Mouse (Mus musculus) cerebellum, postnatal 4 days (tissue): Measurements from ENCODE around the gene Naalad2.
"Not testable (repeated sequence)": the region's sequence is repeated elsewhere in the genome, so short reads cannot be mapped to it uniquely, and the experiment has no call there.

Experiments used
- DNase-seq, 2 experiments: peaks; one replicate each; pipeline ENCODE4 v3.0.0; 2022; ENCODE audit warnings: low spot score in 2 of 2, mixed read lengths in 1 of 2

Gene Naalad2

DNA sequence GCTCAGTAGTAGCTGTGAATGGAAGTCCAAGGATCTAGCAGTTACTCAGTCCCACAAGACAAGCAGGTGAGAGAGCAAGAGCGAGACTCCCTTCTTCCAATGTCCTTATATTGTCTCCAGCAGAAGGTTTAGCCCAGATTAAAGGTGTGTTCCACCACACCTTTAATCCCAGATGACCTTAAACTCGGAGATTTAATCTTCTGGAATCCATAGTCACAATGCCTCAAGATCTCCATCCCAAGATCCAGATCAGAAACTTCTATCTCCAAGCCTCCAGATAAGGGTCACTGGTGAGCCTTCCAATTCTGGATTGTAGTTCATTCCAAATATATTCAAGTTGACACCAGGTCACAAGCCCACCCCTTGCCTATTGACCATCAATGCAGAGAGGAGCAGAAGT is at the start of gene Naalad2:
Gene Naalad2, minus strand, starts transcription at position 101 of the 400 bp plus-strand sequence.
- DNase-seq: not testable (repeated sequence)

DNA sequence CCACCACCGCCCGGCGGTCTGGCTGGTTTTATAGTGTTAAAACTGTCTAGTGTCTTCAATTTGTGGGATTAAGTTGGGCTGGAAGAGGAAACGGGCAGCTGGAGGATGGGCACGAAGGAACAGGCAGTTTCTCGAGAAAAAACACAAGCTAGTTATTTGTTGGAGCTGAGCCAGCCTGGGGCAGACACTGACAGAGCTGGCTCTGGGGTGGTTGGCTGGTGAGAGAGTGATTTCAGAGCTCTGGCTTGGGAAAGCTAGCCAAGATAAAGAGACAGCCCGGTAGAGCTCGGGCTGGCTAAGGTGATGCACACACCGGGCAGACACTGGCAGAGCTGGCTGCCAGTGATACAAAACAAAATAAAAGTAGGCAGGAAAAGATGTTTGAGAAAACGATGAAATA is 28.9 kb upstream of the Naalad2 start:
- DNase-seq: peak in 1 of 2 experiments; percentile 32

DNA sequence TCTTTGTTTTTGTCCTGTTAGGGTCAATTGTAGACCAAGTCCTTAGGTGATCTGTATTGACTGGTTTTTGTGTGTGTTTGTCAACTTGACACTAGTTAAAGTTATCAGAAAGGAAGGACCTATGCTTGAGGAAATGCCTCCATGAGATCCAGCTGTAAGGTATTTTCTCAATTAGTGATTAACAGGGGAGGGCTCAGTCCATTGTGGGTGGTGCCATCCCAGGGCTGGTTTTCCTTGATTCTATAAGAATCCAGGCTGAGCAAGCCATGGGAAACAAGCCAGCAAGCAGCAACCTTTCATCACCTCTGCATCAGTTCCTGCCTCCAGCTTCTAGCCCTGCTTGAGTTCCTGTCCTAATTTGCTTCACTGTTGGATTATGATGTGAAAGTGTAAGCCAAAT is 27.6 kb upstream of the Naalad2 start, which contains the start of gene Mbd3l2:
Gene Mbd3l2, plus strand, starts transcription at position 301 of the 400 bp plus-strand sequence.
- no peak for DNase-seq

DNA sequence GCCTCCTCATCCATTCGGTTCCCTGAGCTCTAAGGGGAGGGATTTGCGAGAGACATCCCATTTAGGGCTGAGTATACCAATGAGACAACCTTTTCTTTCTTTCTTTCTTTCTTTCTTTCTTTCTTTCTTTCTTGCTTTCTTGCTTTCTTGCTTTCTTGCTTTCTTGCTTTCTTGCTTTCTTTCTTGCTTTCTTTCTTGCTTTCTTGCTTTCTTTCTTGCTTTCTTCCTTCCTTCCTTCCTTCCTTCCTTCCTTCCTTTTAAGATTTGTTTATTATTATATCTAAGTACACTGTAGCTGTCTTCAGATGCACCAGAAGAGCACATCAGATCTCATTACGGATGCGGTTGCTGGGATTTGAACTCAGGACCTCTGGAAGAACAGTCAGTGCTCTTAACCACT is 9.6 kb upstream of the Naalad2 start:
- DNase-seq: not testable (repeated sequence)

DNA sequence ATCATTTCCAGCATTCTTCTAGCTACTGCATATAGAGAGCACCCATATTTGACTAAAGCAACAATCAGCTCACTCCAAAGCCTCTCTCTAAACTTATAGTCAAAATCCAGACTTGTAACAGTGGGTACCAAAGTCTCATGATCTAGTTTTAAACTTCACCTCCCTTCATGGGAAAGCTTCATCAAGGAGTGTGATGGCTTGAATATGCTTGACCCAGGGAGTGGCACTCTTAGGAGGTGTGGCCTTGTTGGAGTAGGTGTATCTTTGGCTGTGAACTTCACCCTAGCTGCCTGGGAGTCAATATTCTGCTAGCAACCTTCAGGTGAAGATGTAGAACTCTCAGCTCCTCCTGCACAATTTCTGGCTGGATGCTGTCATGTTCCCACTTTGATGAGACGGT is 1.3 kb upstream of the Naalad2 start, which contains the start of gene Ubtfl1:
Gene Ubtfl1, plus strand, starts transcription at position 301 of the 400 bp plus-strand sequence.
- DNase-seq: no peak

DNA sequence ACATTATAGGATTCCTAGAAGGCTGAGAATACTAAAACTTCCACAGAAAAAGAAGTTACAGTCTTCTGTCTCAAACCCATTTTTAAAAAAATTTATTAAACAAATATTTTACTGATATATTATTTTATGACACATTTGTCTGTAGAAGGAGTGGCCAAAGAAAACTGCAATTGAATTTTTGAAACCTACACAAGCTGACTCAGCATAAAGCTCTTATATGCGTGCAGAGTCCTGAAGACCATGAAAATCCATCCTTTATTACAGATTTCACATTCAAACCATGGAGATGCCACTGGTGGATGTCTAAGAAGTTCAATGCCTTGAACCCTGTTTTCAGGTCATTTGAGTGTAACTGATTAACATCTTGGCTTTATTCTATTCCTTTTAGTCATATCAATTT is 3.2 kb downstream of the Naalad2 start:
- no peak for DNase-seq

DNA sequence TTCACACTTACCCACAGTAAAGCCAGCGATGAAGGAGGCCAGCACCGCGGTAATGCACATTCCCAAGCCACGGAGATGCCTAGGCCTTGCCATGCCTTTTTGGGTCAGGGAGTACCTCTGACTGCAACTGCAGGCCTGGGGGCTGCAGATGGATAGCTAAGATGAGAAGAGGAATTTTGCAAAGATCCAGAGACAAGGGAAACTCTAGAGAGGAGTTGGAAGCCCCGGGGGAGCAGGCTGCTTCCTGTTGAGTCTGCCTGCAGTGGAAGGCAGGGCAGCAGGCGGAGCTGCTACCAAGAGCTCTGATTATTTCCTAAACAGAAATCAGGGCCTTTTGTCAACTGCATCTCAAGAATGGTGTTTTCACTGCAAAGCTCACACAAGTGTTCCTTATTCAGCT is 17.0 kb downstream of the Naalad2 start:
- no peak for DNase-seq

DNA sequence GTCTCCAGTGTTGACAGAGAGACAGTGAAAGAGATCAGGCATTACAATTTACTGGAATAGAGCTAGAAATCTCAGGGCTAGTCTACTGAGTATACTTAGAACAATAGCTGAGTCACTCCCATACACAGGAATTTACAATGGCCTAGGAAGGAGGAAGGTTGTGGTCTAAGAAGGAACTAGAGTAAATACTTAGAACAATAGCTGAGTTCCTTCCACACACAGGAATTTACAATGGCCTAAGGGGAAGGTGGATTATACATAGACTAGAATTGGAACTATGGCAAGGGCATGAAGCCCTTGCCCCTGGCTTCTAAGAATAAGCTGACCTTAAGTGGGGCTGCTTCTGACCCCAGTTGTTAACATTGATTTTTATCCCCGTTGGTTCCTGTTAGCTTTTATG is 29.8 kb downstream of the Naalad2 start:
- DNase-seq: not testable (repeated sequence)

DNA sequence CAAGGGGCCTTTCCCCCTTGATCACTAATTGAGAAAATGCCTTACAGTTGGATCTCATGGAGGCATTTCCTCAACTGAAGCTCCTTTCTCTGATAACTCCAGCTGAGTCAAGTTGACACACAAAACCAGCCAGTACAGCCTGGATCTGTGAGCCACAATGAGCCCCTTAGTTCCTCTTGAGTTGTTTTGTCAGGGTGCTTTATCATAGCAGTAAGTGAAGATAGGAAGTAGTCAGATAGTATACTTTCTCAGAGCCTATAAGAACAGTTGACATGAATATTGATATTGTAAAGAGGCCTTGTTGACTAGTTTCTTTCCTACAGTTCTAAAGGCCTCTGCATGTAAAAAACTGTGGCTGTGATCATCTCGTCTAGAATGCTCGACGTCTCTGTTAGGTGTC is 82.8 kb downstream of the Naalad2 start:
- DNase-seq: no peak

DNA sequence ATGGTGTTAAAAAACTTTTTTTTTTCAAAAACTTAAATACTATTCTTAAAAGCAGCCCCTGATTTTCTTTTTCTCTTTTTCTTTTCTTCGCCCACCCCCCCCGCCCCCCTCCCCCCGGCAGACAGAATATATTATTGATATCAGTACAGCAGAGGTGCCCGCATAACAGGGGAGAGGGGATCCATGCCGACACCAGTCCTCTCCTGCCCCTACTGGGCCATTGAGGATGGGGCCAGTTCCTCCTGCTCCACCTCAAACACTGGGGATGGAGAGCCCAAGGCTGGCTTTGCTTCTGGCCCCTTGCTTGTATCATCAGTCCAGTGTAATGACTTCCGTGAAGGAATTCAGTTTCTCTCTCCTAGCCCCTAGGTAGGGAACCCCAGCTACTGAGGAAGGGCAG is 104.5 kb downstream of the Naalad2 start:
- no peak for DNase-seq

DNA sequence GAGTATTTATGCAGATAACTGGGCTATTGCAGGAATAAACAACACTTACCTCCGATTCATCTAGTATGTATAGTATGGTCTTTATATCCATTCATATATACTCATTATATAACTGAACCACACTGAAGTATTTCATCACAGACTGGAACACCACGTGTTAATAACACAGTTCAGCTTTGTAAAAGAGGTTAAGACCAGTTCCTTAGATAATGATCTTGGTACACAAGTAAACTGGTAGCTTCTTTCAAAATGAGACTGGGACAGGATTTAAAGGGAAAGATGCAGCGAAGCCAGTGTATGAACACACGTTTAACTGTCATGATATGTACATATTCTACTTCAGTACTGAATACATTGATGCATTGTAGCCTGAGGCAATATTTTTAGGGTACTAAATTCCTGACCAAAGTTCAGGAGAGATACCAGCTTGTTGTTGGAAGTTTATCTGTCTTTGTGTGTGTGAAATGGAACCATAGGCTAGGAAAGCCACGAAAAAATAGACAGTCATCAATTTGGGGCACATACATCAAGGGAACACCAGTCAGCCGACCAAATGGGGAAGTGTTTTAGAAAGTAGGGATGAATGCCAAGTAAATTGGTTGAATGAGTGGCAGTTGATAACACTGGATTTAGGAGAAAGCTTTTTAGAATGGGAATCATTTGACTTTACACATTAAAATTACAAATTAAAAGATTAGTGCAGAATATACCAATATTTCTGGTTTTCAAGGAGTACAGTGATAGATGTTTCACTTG is 109.6 kb downstream of the Naalad2 start:
- no peak for DNase-seq

DNA sequence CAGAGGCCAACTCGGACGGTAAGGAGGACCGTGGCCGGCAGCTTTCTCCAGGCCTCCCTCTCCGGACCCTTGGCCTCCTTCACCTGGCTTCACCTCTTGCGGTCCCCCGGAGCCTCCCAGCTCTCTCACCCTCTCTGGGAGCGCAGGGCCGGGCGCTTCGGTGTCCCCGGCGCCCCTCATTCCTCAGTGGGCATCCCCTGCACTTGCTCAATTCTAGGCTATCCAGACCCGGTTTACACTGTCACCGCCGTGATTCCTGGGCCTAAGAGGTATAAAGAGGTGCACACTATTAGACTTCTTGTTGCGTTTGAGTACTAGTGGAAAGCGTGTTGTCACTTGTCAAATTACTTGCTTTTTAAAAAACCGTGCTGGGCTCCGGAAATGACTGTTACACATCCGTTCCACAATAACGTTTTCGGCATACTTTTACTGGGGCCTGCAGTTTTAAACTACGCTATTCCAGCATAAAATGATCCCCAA is 110.3 kb downstream of the Naalad2 start:
- DNase-seq: no peak

DNA sequence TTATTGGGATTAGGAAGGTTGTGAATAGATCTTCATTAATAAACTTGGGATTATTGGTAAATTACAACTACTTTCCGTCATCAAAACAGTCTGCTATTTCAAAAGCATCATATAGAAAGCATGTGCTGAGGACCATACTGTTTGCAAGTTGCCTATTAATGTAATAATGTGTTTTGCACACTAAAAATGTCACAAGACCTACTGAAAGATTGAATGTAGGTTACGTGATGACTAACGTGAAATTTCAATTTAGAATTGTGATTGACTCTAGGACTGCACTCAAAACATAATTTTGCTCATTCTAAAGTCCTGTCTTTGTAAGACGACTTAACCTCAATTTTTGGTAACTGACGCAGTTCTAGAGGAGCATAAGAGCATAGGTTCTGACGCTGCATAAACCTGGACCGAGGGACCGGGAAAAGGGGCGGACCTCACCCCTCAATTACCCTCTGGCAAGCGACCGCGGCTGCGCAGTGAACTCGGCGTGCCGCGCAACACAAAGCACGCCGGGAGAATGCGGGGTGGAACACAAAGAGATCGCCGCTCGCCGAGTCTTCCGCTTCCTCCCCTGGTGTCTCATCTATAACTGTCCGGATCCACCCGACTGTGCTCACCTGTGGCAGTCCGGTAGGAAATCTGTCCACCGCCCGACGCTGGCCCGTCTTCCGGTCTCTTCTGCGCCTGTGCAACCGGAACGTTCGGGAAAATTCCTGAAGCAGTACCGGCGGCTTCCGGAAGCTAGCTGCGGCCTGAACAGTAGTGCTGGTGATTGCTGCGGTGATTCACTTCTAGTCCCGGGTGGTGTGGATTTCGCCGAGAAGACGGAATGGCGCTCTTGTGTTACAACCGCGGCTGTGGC is 111.0 kb downstream of the Naalad2 start, which contains the start of gene Chordc1:
Gene Chordc1, plus strand, starts transcription at position 555 of the 859 bp plus-strand sequence.
- peak; percentile 90 to 96 for DNase-seq

DNA sequence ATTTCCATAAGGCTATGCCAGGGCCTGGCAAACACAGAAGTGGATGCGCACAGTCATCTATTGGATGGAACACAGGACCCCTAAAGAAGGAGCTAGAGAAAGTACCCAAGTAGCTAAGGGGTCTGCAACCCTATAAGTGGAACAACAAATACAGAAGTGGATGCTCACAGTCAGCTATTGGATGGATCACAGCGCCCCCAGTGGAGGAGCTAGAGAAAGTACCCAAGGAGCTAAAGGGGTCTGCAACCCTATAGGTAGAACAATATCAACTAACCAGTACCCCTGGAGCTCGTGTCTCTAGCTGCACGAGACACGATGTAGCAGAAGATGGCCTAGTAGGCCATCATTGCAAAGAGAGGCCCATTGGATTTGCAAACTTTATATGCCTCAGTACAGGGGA is 124.1 kb downstream of the Naalad2 start:
- not testable (repeated sequence) for DNase-seq

DNA sequence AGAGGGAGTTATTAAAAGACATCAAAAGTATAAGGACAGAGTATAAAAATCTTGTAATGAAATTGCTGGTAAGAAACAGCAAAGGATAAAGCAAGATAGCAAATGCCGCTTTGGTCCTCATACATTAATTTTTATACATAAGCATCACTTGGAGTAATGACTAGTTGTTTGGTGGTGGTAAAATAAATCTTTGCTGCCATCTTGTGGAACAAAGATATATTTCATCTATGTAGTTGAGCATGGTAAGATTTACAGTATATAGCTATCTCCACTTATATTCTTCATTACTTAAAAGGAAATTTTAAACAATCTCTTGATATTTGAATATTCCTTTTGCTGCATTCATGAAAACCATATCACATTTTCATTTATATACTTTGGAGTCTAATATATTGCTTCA is 125.3 kb downstream of the Naalad2 start:
- DNase-seq: no peak

DNA sequence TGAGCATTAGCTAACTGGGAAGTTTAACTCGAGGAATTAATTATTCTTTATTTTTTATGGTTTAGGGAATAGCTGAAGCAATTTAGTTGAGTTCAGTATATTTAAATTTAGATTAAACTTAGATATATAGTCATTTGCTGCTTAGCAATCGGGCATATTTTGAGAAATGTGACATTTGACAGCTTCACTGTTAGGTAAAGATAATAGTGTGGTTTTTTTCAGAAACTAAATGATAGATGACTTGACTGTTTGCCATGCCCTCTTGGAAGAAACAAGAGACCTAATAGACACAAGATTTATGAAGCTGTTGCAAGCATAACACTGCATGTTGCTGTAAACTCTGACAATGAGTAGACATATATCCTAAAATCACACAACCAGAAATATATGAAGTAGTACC is 126.0 kb downstream of the Naalad2 start:
- no peak for DNase-seq

DNA sequence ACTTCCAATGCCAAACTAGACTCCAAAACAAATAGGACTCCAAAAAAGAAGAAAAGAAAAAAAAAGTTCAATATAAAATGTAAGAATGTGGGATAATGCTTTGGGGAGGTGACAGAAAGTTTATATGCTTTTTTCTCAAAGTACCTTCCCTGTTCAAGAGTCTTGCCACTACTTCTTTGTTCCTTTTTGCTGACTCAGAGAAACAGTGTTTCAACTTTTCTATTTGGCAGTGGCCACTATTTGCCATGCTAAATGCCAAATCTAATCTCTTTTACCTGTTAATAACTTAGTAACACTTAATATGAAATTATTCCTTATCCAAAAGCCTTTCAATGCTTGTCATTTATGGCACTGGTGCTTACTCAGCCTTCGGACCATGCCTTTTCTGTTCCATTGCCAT is 126.9 kb downstream of the Naalad2 start:
- DNase-seq: no peak
